Mouse (Mus musculus) CH12.LX (cell line): ENCODE results near the gene Cxcl13. TPM values are rescaled to one million over a fixed set of nuclear protein-coding genes. Genes with fewer than 3 reads are reported as not detected.

Source experiments
- DNase-seq: peaks from one replicate; pipeline ENCODE4 v3.0.0-alpha.2; 2013; ENCODE audit errors: extremely low read depth
- H3K27ac ChIP-seq: 2 replicates; pipeline ENCODE4 v1.5.1; 2012; ENCODE audit warnings: low read depth, mild to moderate bottlenecking, control low read depth, moderate library complexity; ENCODE audit not compliant: insufficient read depth
- H3K27me3 ChIP-seq: replicated peaks from 2 replicates; pipeline ENCODE3; 2012; ENCODE audit warnings: inconsistent platforms
- H3K36me3 ChIP-seq, 2 experiments: replicated peaks in 1 of 2; 2 replicates each; pipeline versions ENCODE3 to v1.6.1; 2012; ENCODE audit warnings: inconsistent platforms in 1 of 2, low read length in 1 of 2, mild to moderate bottlenecking in 1 of 2, mixed read lengths in 1 of 2, moderate library complexity in 1 of 2; ENCODE audit not compliant: control insufficient read depth in 1 of 2, insufficient read depth in 1 of 2
- H3K4me1 ChIP-seq, 2 experiments: 2 replicates each; pipeline ENCODE4 v1.6.1; 2012; ENCODE audit warnings: inconsistent platforms in 1 of 2, moderate library complexity in 1 of 2; ENCODE audit not compliant: insufficient read depth in 2 of 2, control insufficient read depth in 1 of 2
- H3K4me2 ChIP-seq: 2 replicates; pipeline ENCODE4 v1.6.1; 2012; ENCODE audit warnings: low read depth, mild to moderate bottlenecking, control low read depth; ENCODE audit not compliant: poor library complexity, insufficient read depth, severe bottlenecking
- H3K4me3 ChIP-seq, 3 experiments: fragments of 150-350 bp in 1 of 3; sonication (generic) in 1 of 3; replicated peaks in 1 of 3; 2 replicates each; pipeline versions ENCODE3 to v1.5.1; 2011 to 2012; ENCODE audit warnings: low read depth in 2 of 3, low read length in 2 of 3, mild to moderate bottlenecking in 2 of 3, moderate library complexity in 2 of 3, control low read depth in 1 of 3, improper control_type of control experiment in 1 of 3, inconsistent platforms in 1 of 3, mixed read lengths in 1 of 3; ENCODE audit not compliant: poor library complexity in 1 of 3
- H3K79me2 ChIP-seq: replicated peaks from 2 replicates; pipeline ENCODE4 v1.6.1; 2012; ENCODE audit warnings: mild to moderate bottlenecking, moderate library complexity; ENCODE audit not compliant: control insufficient read depth, poor library complexity, insufficient read depth, severe bottlenecking; ENCODE audit errors: extremely low read depth
- H3K9ac ChIP-seq: 2 replicates; pipeline ENCODE4 v1.6.1; 2012; ENCODE audit warnings: low read depth, mild to moderate bottlenecking, control low read depth, moderate library complexity; ENCODE audit not compliant: insufficient read depth
- H3K9me3 ChIP-seq: replicated peaks from 2 replicates; pipeline ENCODE3; 2012; ENCODE audit warnings: low read length, inconsistent platforms, mixed read lengths
- CHD1 ChIP-seq: IDR thresholded peaks from 2 replicates; pipeline ENCODE4 v1.6.1; 2012; ENCODE audit warnings: low read depth, low read length, improper control_type of control experiment, inconsistent platforms
- CHD2 ChIP-seq: IDR thresholded peaks from 2 replicates; pipeline ENCODE4 v1.6.1; 2011; ENCODE audit warnings: low read length, improper control_type of control experiment
- E2F4 ChIP-seq: IDR thresholded peaks from 2 replicates; pipeline ENCODE4 v1.6.1; 2011; ENCODE audit warnings: low read depth, low read length, improper control_type of control experiment; ENCODE audit not compliant: insufficient replicate concordance
- GABPA ChIP-seq: IDR thresholded peaks from 2 replicates; pipeline ENCODE4 v1.6.1; 2012; ENCODE audit warnings: low read depth, low read length, improper control_type of control experiment, inconsistent platforms; ENCODE audit not compliant: insufficient replicate concordance
- HCFC1 ChIP-seq: IDR thresholded peaks from 2 replicates; pipeline ENCODE4 v1.6.1; 2012; ENCODE audit warnings: low read depth, mild to moderate bottlenecking, inconsistent platforms, low read length, improper control_type of control experiment
- JUN ChIP-seq: IDR thresholded peaks from 2 replicates; pipeline ENCODE4 v1.6.1; 2011; ENCODE audit warnings: low read depth, mild to moderate bottlenecking, low read length, improper control_type of control experiment, moderate library complexity; ENCODE audit not compliant: insufficient read depth
- MAFK ChIP-seq: IDR thresholded peaks from 2 replicates; pipeline ENCODE4 v1.6.1; 2011; ENCODE audit warnings: low read length, improper control_type of control experiment; ENCODE audit not compliant: insufficient replicate concordance
- MAX ChIP-seq: IDR thresholded peaks from 2 replicates; pipeline ENCODE4 v1.6.1; 2011; ENCODE audit warnings: low read length, improper control_type of control experiment
- MAZ ChIP-seq: IDR thresholded peaks from 2 replicates; pipeline ENCODE4 v1.6.1; 2012; ENCODE audit warnings: low read depth, mild to moderate bottlenecking, inconsistent platforms, low read length, improper control_type of control experiment, moderate library complexity
- MEF2A ChIP-seq: IDR thresholded peaks from 2 replicates; pipeline ENCODE4 v1.6.1; 2014; ENCODE audit warnings: low read depth, mild to moderate bottlenecking, inconsistent platforms, low read length, improper control_type of control experiment, borderline replicate concordance
- NRF1 ChIP-seq: IDR thresholded peaks from 2 replicates; pipeline ENCODE4 v1.6.1; 2014; ENCODE audit warnings: low read depth, mild to moderate bottlenecking, inconsistent platforms, low read length, improper control_type of control experiment, moderate library complexity
- RAD21 ChIP-seq: IDR thresholded peaks from 2 replicates; pipeline ENCODE4 v1.6.1; 2011; ENCODE audit warnings: low read depth, mild to moderate bottlenecking, low read length, improper control_type of control experiment, moderate library complexity
- SIN3A ChIP-seq: IDR thresholded peaks from 2 replicates; pipeline ENCODE4 v1.6.1; 2012; ENCODE audit warnings: low read length, improper control_type of control experiment, inconsistent platforms
- TBP ChIP-seq: conservative IDR thresholded peaks from 2 replicates; pipeline ENCODE4 v1.6.1; 2011; ENCODE audit warnings: low read depth, low read length, improper control_type of control experiment
- ZC3H11A ChIP-seq: IDR thresholded peaks from 2 replicates; pipeline ENCODE4 v1.6.1; 2012; ENCODE audit warnings: low read depth, mild to moderate bottlenecking, inconsistent platforms, low read length, improper control_type of control experiment
- ZMIZ1 ChIP-seq: IDR thresholded peaks from 2 replicates; pipeline ENCODE4 v1.6.1; 2012; ENCODE audit warnings: low read depth, mild to moderate bottlenecking, inconsistent platforms, low read length, improper control_type of control experiment
- dilution Hi-C: fragments of 300-500 bp; cut with MboI; formaldehyde crosslinking; loops from 2 replicates; pipeline ENCODE4 v1.14.3; 2020; ENCODE audit warnings: low sequenced_read_pairs; ENCODE audit not compliant: extremely low pct_unique_long_range_greater_than_20kb, extremely low pct_ligation_motif_present
- in situ Hi-C: fragments of 300-500 bp; cut with MboI; formaldehyde crosslinking; loops from 3 replicates; pipeline ENCODE4 v1.14.3; 2019; ENCODE audit warnings: low sequenced_read_pairs, low pct_ligation_motif_present, low pct_unique_long_range_greater_than_20kb, mixed read lengths
- polyA plus RNA-seq: library from polyadenylated mRNA; unstranded; fragments of >175 nt; gene quantifications from 2 replicates; pipeline ENCODE4 v1.2.1, GENCODE M21; 2012; ENCODE audit warnings: low read depth; ENCODE audit not compliant: insufficient read length
- total RNA-seq, 2 experiments: library from RNA; depleted of rRNA; stranded (reverse); fragments of 300-350 nt in 1 of 2; fragments of >200 nt in 1 of 2; gene quantifications; 2 replicates each; pipeline ENCODE4 v1.2.3; 2012 to 2014

Cxcl13 gene
- total and polyA plus RNA-seq, 3 experiments = not detected

DNA sequence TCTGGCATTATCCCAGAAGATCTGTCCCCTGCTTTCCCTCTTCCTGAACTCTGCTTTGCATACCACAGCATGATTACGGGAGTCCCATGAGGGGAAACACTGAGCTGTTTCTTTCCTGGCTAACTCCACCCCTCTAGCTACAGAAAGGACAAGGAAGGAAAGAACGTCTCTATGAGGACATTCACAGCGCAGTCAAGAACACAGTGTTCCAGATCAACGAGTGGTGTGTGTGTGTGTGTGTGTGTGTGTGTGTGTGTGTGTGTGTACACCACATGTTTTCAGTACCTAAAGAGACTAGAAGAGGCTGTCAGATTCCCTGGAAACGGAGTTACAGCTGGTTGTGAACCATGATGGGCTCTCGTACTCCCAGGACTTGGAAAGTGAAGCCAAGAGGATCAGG is 38.3 kb upstream of the Cxcl13 start:
- Histone ChIP-seq H3K4me2 (no peak overlapping the region), H3K79me2 (no peaks in the 10 kb centered on the region), H3K4me3 (no peak overlapping the region), H3K27ac (no peak overlapping the region), H3K27me3 (no peaks in the 10 kb centered on the region), H3K9ac (no peak overlapping the region), H3K36me3 (no peaks in the 10 kb centered on the region), H3K4me1 (peaks cover 0 to 9% of the 10 kb centered on the region in 2 experiments; a peak in 2 of 4 replicates), H3K9me3 (no peaks in the 10 kb centered on the region)
- in situ Hi-C loops (no loop called here), dilution Hi-C loops (no loop called here)
- no peak for TF ChIP-seq MEF2A
- TF ChIP-seq MAX = no peak
- TF ChIP-seq E2F4 = no peak
- no peak for TF ChIP-seq CHD2
- no peak for TF ChIP-seq SIN3A
- no peak for TF ChIP-seq JUN
- no peak for TF ChIP-seq ZC3H11A
- TF ChIP-seq RAD21 = no peak
- no peak for TF ChIP-seq MAFK
- no peak for TF ChIP-seq NRF1
- no peak for TF ChIP-seq ZMIZ1
- no peak for TF ChIP-seq HCFC1
- TF ChIP-seq TBP = no peak
- TF ChIP-seq GABPA = no peak
- TF ChIP-seq MAZ = no peak
- no peak for DNase-seq

DNA sequence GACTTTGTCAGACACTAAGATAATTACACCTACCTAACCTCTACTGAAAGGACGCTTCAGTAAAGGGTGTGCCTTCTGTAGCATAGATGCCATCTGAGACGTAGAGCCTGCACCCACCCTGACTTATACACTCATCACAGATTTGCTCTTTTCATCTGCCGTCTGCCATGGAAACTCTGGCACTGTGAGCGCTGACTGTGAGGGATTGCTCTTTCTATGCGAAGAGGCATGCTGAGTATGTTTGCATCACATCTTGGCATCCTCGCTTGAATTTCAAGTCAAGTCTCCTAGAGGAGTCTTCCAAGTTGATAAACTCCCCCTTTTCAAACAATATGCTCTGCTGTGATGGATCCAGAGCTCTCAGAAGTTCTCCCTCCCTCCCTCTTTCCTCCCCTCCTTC is 32.7 kb upstream of the Cxcl13 start:
- Histone ChIP-seq H3K9me3 (no peaks in the 10 kb centered on the region), H3K36me3 (no peaks in the 10 kb centered on the region), H3K4me3 (no peak overlapping the region), H3K4me1 (peaks cover 0 to 5% of the 10 kb centered on the region in 2 experiments; a peak in 1 of 4 replicates), H3K4me2 (no peak overlapping the region), H3K79me2 (no peaks in the 10 kb centered on the region), H3K27ac (no peak overlapping the region), H3K9ac (no peak overlapping the region), H3K27me3 (no peaks in the 10 kb centered on the region)
- TF ChIP-seq HCFC1 (no peak), TBP (no peak), CHD1 (no peak), MAX (no peak), MAFK (no peak)
- DNase-seq = no peak
- dilution Hi-C loops = no loop called here
- in situ Hi-C loops = no loop called here
